Mouse (Mus musculus) embryonic fibroblast, embryonic 13.5 days (primary cell): ENCODE measurements around the gene Cfp. TPM values are rescaled to one million over a fixed set of nuclear protein-coding genes. Genes with fewer than 3 reads are reported as not detected.
A peak's percentile ranks its signal among the peaks of the same experiment; 100 is the strongest.

ENCODE experiments used
- H3K27ac ChIP-seq: 2 replicates; pipeline ENCODE4 v1.5.1; 2012; ENCODE audit warnings: low read length, control low read depth, inconsistent platforms; ENCODE audit not compliant: insufficient read depth
- H3K4me1 ChIP-seq: 2 replicates; pipeline ENCODE4 v1.6.1; 2011; ENCODE audit warnings: low read length; ENCODE audit not compliant: control insufficient read depth, insufficient read depth
- H3K4me3 ChIP-seq: 2 replicates; pipeline ENCODE4 v1.5.1; 2011; ENCODE audit warnings: mild to moderate bottlenecking, control low read depth, low read length; ENCODE audit not compliant: insufficient read depth
- CTCF ChIP-seq: IDR thresholded peaks from 2 replicates; pipeline ENCODE4 v1.5.1; 2011; ENCODE audit warnings: mild to moderate bottlenecking, control low read depth, low read length, moderate library complexity, borderline replicate concordance; ENCODE audit not compliant: insufficient read depth
- POLR2A ChIP-seq: IDR thresholded peaks from 2 replicates; pipeline ENCODE4 v1.6.1; 2011; ENCODE audit warnings: low read depth, mild to moderate bottlenecking, control low read depth, low read length, moderate library complexity
- polyA plus RNA-seq: library from polyadenylated mRNA; stranded (reverse); fragments of >200 nt; gene quantifications from 2 replicates; pipeline ENCODE4 v1.2.4, GENCODE M21; 2011; ENCODE audit warnings: low read depth; ENCODE audit not compliant: missing spikeins, insufficient read length

Gene Cfp
- polyA plus RNA-seq, 1 experiment, result 5.1 TPM

- TF ChIP-seq CTCF (no peak), POLR2A (peak; percentile 35; the same call in 1 of the 2 replicates)
- H3K4me1 ChIP-seq, result no peaks in the 10 kb centered on the region
- no peak within 1 kb of the TSS; the same call in 1 of the 2 replicates for H3K27ac ChIP-seq
- peak within 1 kb of the TSS; percentile 45 for H3K4me3 ChIP-seq
Measured at GRCm38 (mm10) chrX:20920844-20921364, 10.5 kb downstream of the Cfp start, which contains the start of gene Syn1. Syn1 (minus strand) TSS chrX:20921004.

GRCm38 (mm10) chrX:20920249-20920843 lies 11.0 kb downstream of the Cfp start:
- Histone ChIP-seq H3K4me3 (peak overlapping the region; percentile 45), H3K4me1 (no peaks in the 10 kb centered on the region), H3K27ac (no peak overlapping the region)
- TF ChIP-seq CTCF, result no peak
- TF ChIP-seq POLR2A, result no peak

DNA sequence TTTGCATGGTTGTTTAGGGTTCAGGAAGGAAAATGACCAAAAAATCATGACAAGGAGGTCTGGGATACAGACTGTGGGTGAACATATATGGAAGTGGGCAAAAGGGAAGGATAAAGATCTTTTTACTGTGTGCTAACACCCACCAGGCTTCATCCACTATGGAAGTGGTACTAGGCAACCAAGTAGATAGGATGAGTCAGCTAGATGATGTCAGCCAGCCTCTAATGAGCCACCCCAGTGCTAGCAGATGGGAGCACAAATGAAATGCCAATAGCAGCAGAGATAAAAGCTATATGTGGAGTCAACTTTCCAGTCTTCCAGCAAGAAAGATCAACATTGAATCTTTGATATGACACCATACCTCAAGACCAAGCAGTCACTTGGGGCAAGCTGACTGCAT lies 16.3 kb downstream of the Cfp start:
- H3K27ac ChIP-seq, result no peak overlapping the region
- H3K4me3 ChIP-seq, result no peak overlapping the region
- H3K4me1 ChIP-seq, result no peaks in the 10 kb centered on the region
- TF ChIP-seq CTCF (no peak), POLR2A (no peak)

- no peaks in the 10 kb centered on the region for H3K4me1 ChIP-seq
- no peak overlapping the region for H3K4me3 ChIP-seq
- no peak overlapping the region for H3K27ac ChIP-seq
- TF ChIP-seq POLR2A, result no peak
- TF ChIP-seq CTCF, result no peak
Measured at GRCm38 (mm10) chrX:20913726-20914125, 17.6 kb downstream of the Cfp start.

GRCm38 (mm10) chrX:20910074-20910473 lies 21.3 kb downstream of the Cfp start:
- TF ChIP-seq CTCF, result no peak
- no peak for TF ChIP-seq POLR2A

More at GRCm38 (mm10) chrX:20910074-20910473, 21.3 kb downstream of the Cfp start:
- no peaks in the 10 kb centered on the region for H3K4me1 ChIP-seq
- no peak overlapping the region for H3K4me3 ChIP-seq
- no peak overlapping the region for H3K27ac ChIP-seq

Other genes with a start within 250 kb of the Cfp start
- 129 and 141 TPM in 2 replicates for gene Cdk16, start 243.6 kb downstream of the Cfp start, polyA plus RNA-seq
- gene Usp11, start 227.6 kb downstream of the Cfp start, polyA plus RNA-seq, result 13.1 and 22.9 TPM in 2 replicates
- 76.4 and 90.9 TPM in 2 replicates for gene Araf, start 133.7 kb downstream of the Cfp start, polyA plus RNA-seq
- 739 and 1,331 TPM in 2 replicates for gene Timp1, start 61.4 kb downstream of the Cfp start, polyA plus RNA-seq
- 2.0 and 4.4 TPM in 2 replicates for gene Syn1, start 10.6 kb downstream of the Cfp start, polyA plus RNA-seq
- gene Elk1, start 19.1 kb upstream of the Cfp start, polyA plus RNA-seq, result 20.7 and 23.9 TPM in 2 replicates
- 27.6 and 29.6 TPM in 2 replicates for gene Uxt, start 30.5 kb upstream of the Cfp start, polyA plus RNA-seq
- 9.7 and 14.0 TPM in 2 replicates for gene Zfp182, start 130.8 kb upstream of the Cfp start, polyA plus RNA-seq
- not detected in 2 replicates for gene Spaca5, start 136.9 kb upstream of the Cfp start, polyA plus RNA-seq
- gene Zfp300, start 158.0 kb upstream of the Cfp start, polyA plus RNA-seq, result 1.3 and 1.6 TPM in 2 replicates
- not detected in 2 replicates for gene Ssxa1, start 184.3 kb upstream of the Cfp start, polyA plus RNA-seq
- not detected in 2 replicates for gene Gm21876, start 244.1 kb upstream of the Cfp start, polyA plus RNA-seq